Mouse (Mus musculus) spleen, adult 2 months (tissue): ENCODE data around the gene Xylt1. TPM values are rescaled to one million over a fixed set of nuclear protein-coding genes. Genes with fewer than 3 reads are reported as not detected.
A peak's percentile ranks its signal among the peaks of the same experiment; 100 is the strongest.

Experiments used
- DNase-seq, 2 experiments: peaks; one replicate each; pipeline versions ENCODE4 v3.0.0 to v3.0.0-alpha.2; 2012 to 2021; ENCODE audit warnings: low spot score in 2 of 2, low read depth in 1 of 2
- H3K27ac ChIP-seq: fragments of 200-500 bp; 2 replicates; pipeline ENCODE4 v1.5.1; 2012; ENCODE audit warnings: low read length, inconsistent platforms; ENCODE audit not compliant: insufficient read depth
- H3K27me3 ChIP-seq: fragments of 200-500 bp; 2 replicates; pipeline ENCODE4 v1.6.1; 2012; ENCODE audit warnings: mild to moderate bottlenecking, moderate library complexity, low read length, inconsistent platforms; ENCODE audit not compliant: control insufficient read depth, insufficient read depth
- H3K36me3 ChIP-seq: fragments of 200-500 bp; 2 replicates; pipeline ENCODE4 v1.6.1; 2012; ENCODE audit warnings: mild to moderate bottlenecking, low read length, inconsistent platforms; ENCODE audit not compliant: control insufficient read depth, insufficient read depth
- H3K4me1 ChIP-seq: fragments of 200-500 bp; 2 replicates; pipeline ENCODE4 v1.6.1; 2011; ENCODE audit warnings: inconsistent platforms; ENCODE audit not compliant: control insufficient read depth, insufficient read depth, insufficient read length
- H3K4me3 ChIP-seq: fragments of 200-500 bp; 2 replicates; pipeline ENCODE4 v1.5.1; 2011; ENCODE audit warnings: mild to moderate bottlenecking, inconsistent platforms; ENCODE audit not compliant: insufficient read depth, insufficient read length; ENCODE audit errors: extremely low read depth
- CTCF ChIP-seq: fragments of 200-500 bp; IDR thresholded peaks from 2 replicates; pipeline ENCODE4 v1.5.1; 2011; ENCODE audit warnings: mild to moderate bottlenecking, inconsistent platforms; ENCODE audit not compliant: insufficient read depth, insufficient read length, insufficient replicate concordance; ENCODE audit errors: extremely low read depth
- POLR2A ChIP-seq: fragments of 200-500 bp; IDR thresholded peaks from 2 replicates; pipeline ENCODE4 v1.6.1; 2011; ENCODE audit warnings: low read depth, low read length, inconsistent platforms
- WGBS: fragments of 180-500 bp; shearing (Covaris S2); methylation state at CpG from one replicate; pipeline ENCODE4 v1.1.7; 2018; 5-methylcytosine and 5-hydroxymethylcytosine counted together
- polyA plus RNA-seq: library from polyadenylated mRNA; depleted of rRNA; stranded (reverse); fragments of >200 nt; gene quantifications from 2 replicates; pipeline ENCODE4 v1.2.3, GENCODE M21; 2012; rRNA removed

Gene Xylt1
- polyA plus RNA-seq, result 7.8 and 8.6 TPM in 2 replicates

- Histone ChIP-seq H3K27me3 (no peaks in the 10 kb centered on the region), H3K4me1 (peaks cover 15% of the 10 kb centered on the region; the same call in 1 of the 2 replicates), H3K36me3 (no peaks in the 10 kb centered on the region), H3K4me3 (peak within 1 kb of the TSS; percentile 80), H3K27ac (peak within 1 kb of the TSS; percentile 82)
- 2% methylated on average over 62 of the region's 69 CpGs for WGBS
- peak; percentile 37 to 76 for DNase-seq
- TF ChIP-seq CTCF (no peak), POLR2A (no peak)
Observed at GRCm38 (mm10) chr7:117380418-117381187, at the start of gene Xylt1. Gene Xylt1, plus strand, starts transcription at chr7:117380979.

- no peaks in the 10 kb centered on the region for H3K4me1 ChIP-seq
- no peak overlapping the region for H3K4me3 ChIP-seq
- no peak for DNase-seq
- 72% methylated on average over 5 of the region's 5 CpGs for WGBS
- H3K36me3 ChIP-seq, result no peaks in the 10 kb centered on the region
- TF ChIP-seq CTCF, result no peak
- TF ChIP-seq POLR2A, result no peak
- H3K27me3 ChIP-seq, result no peaks in the 10 kb centered on the region
- no peak overlapping the region for H3K27ac ChIP-seq
Observed at GRCm38 (mm10) chr7:117333936-117334335, 46.8 kb upstream of the Xylt1 start.

GRCm38 (mm10) chr7:117356316-117356715 lies 24.5 kb upstream of the Xylt1 start:
- Histone ChIP-seq H3K27ac (no peak overlapping the region), H3K4me1 (no peaks in the 10 kb centered on the region), H3K36me3 (no peaks in the 10 kb centered on the region), H3K27me3 (no peaks in the 10 kb centered on the region), H3K4me3 (no peak overlapping the region)
- DNase-seq, result no peak
- TF ChIP-seq CTCF, result no peak
- no peak for TF ChIP-seq POLR2A
- WGBS, result 84% methylated on average over 2 of the region's 2 CpGs

- no peak overlapping the region for H3K4me3 ChIP-seq
- no peak overlapping the region for H3K27ac ChIP-seq
- 79% methylated on average over 6 of the region's 6 CpGs for WGBS
- no peaks in the 10 kb centered on the region for H3K27me3 ChIP-seq
- H3K36me3 ChIP-seq, result no peaks in the 10 kb centered on the region
- TF ChIP-seq CTCF (no peak), POLR2A (no peak)
- no peak for DNase-seq
- no peaks in the 10 kb centered on the region for H3K4me1 ChIP-seq
Observed at GRCm38 (mm10) chr7:117357425-117358194, 23.2 kb upstream of the Xylt1 start.

DNA sequence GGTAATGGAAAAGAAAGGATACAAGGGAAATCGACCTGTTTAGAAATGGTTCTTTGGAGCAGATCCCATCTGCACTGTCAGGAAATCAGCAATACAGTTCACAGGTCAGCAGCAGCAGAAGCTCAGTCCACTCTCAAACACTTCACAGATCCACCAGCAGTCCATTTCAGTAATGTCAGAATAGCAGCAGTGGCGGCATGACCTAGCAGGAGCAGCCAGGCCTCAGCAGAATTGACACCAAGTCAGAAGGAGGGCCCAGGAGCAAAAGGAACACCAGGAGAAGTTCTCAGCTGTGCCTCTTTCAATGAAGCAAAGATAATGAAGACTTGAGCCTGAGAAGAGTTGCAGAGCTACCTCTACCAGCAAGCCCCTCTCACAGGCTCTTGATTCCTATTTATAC lies 19.5 kb upstream of the Xylt1 start:
- TF ChIP-seq POLR2A (no peak), CTCF (no peak)
- no peak for DNase-seq
- no peak overlapping the region for H3K4me3 ChIP-seq
- no peaks in the 10 kb centered on the region for H3K27me3 ChIP-seq
- WGBS, result 95% methylated on average over 2 of the region's 2 CpGs
- no peaks in the 10 kb centered on the region for H3K36me3 ChIP-seq
- no peaks in the 10 kb centered on the region for H3K4me1 ChIP-seq
- H3K27ac ChIP-seq, result no peak overlapping the region

DNA sequence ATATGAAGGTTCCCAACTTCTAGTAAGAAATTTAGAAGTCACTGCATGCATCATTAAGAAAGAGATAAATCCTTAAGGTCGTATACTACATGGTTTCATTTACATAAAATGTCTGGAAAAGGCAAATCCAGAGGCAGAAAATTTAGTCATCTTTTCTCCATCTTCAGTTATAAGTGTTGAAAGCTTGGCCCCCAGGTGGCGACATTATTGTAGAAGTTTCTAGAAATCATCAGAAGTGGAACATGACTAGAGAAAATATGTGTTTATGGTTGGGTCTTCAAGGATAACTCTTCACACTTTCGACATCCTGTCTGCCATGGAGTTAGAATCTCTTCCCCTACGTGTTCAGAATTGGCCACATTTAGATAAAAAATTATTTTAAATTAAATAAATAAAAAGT lies 18.3 kb upstream of the Xylt1 start:
- DNase-seq, result peak in 1 of 2 experiments; percentile 14
- Histone ChIP-seq H3K4me1 (no peaks in the 10 kb centered on the region), H3K4me3 (no peak overlapping the region), H3K27ac (no peak overlapping the region), H3K27me3 (no peaks in the 10 kb centered on the region), H3K36me3 (no peaks in the 10 kb centered on the region)
- WGBS, result 73% methylated on average over 4 of the region's 4 CpGs
- TF ChIP-seq CTCF, result no peak
- no peak for TF ChIP-seq POLR2A
